Mouse (Mus musculus) gastrocnemius, adult 2 months (tissue): ENCODE data around the gene Ndufa6. TPM values are rescaled to one million over a fixed set of nuclear protein-coding genes. Genes with fewer than 3 reads are reported as not detected.

Source experiments
- DNase-seq: peaks from one replicate; pipeline ENCODE4 v3.0.0; 2022
- H3K27ac ChIP-seq: fragments of 200-600 bp; 2 replicates; pipeline ENCODE4 v1.8.1; 2022; ENCODE audit warnings: mild to moderate bottlenecking
- H3K4me3 ChIP-seq: fragments of 200-600 bp; 2 replicates; pipeline ENCODE4 v1.8.1; 2022; ENCODE audit warnings: mild to moderate bottlenecking, moderate library complexity
- CTCF ChIP-seq: fragments of 200-600 bp; IDR thresholded peaks from 2 replicates; pipeline ENCODE4 v1.8.1; 2022; ENCODE audit warnings: antibody characterized with exemption, mild to moderate bottlenecking, moderate library complexity
- intact Hi-C: fragments of 180-260 bp; cut with DNase I; formaldehyde crosslinking; loops from one replicate; pipeline ENCODE4 v1.15.1; 2025
- total RNA-seq, 2 experiments: library from RNA; stranded (reverse); gene quantifications; 2 replicates each; pipeline ENCODE4 v1.2.3; 2021

The Ndufa6 gene
- total RNA-seq, 2 experiments from 2014 or later, result 464 to 595 TPM

- intact Hi-C loops, result loop anchor here (10.0 kb wide), 2 partner anchors 281 to 491 kb away; partner anchors contain the start of genes Mei1 and Tob2
- TF ChIP-seq CTCF, result no peak
- Histone ChIP-seq H3K4me3 (peak overlapping the region; percentile 75), H3K27ac (peak overlapping the region; percentile 99)
- peak; percentile 98 for DNase-seq
Observed at GRCm38 (mm10) chr15:82345820-82346470, 8.2 kb downstream of the Ndufa6 start.

GRCm38 (mm10) chr15:82344971-82345370 lies 9.2 kb downstream of the Ndufa6 start:
- peak overlapping the region; percentile 24; the same call in 1 of the 2 replicates for H3K27ac ChIP-seq
- no peak for DNase-seq
- intact Hi-C loops, result loop anchor here (5.0 to 10.0 kb wide), 3 partner anchors 198 to 490 kb away; partner anchors contain the start of genes Mei1, Srebf2 and Tob2
- H3K4me3 ChIP-seq, result no peak overlapping the region
- no peak for TF ChIP-seq CTCF

- H3K4me3 ChIP-seq, result no peak overlapping the region
- no peak overlapping the region for H3K27ac ChIP-seq
- intact Hi-C loops, result loop anchor here (5.0 to 10.0 kb wide), 3 partner anchors 196 to 489 kb away; partner anchors contain the start of genes Mei1, Srebf2 and Tob2
- DNase-seq, result no peak
- TF ChIP-seq CTCF, result no peak
Observed at GRCm38 (mm10) chr15:82343368-82344287, 10.5 kb downstream of the Ndufa6 start.

DNA sequence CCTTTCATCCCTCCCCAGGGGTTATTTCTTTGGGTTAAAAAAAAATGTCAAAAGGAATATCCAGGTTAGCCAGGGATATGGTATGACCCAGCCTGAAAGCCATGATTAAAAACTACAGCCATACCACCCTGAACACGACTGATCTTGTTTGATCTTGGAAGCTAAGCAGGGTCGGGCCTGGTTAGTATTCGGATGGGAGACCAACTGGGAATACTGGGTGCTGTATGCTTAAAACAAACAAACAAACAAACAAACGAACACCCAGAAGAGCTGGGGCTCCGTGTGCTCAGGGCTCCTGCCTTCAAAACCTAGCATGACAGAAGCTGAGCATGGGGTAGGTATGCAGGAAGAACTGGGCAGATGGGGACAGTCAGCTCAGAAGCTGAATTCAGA lies 11.6 kb downstream of the Ndufa6 start:
- Histone ChIP-seq H3K4me3 (no peak overlapping the region), H3K27ac (peak overlapping the region; percentile 86)

GRCm38 (mm10) chr15:82341675-82342542 lies 12.2 kb downstream of the Ndufa6 start:
- no peak for TF ChIP-seq CTCF
- no peak for DNase-seq
- intact Hi-C loops, result loop anchor here (5.0 to 10.0 kb wide), 3 partner anchors 195 to 487 kb away; partner anchors contain the start of genes Mei1, Srebf2 and Tob2
- Histone ChIP-seq H3K4me3 (peak overlapping the region; percentile 74), H3K27ac (peak overlapping the region; percentile 86)

More for the DNA sequence above, 11.6 kb downstream of the Ndufa6 start:
- no peak for DNase-seq
- TF ChIP-seq CTCF, result no peak
- intact Hi-C loops, result loop anchor here (5.0 to 10.0 kb wide), 3 partner anchors 195 to 488 kb away; partner anchors contain the start of genes Mei1, Srebf2 and Tob2

GRCm38 (mm10) chr15:82341036-82341501 lies 13.1 kb downstream of the Ndufa6 start:
- Histone ChIP-seq H3K4me3 (peak overlapping the region; percentile 74), H3K27ac (peak overlapping the region; percentile 86)
- peak; percentile 81 for DNase-seq
- no peak for TF ChIP-seq CTCF
- intact Hi-C loops, result loop anchor here (5.0 to 10.0 kb wide), 3 partner anchors 194 to 486 kb away; partner anchors contain the start of genes Mei1, Srebf2 and Tob2

- H3K27ac ChIP-seq, result peak overlapping the region; percentile 86
- no peak for DNase-seq
- no peak for TF ChIP-seq CTCF
- peak overlapping the region; percentile 74 for H3K4me3 ChIP-seq
- intact Hi-C loops, result loop anchor here (5.0 to 10.0 kb wide), 3 partner anchors 193 to 486 kb away; partner anchors contain the start of genes Mei1, Srebf2 and Tob2
Observed at GRCm38 (mm10) chr15:82340414-82341035, 13.6 kb downstream of the Ndufa6 start.

DNA sequence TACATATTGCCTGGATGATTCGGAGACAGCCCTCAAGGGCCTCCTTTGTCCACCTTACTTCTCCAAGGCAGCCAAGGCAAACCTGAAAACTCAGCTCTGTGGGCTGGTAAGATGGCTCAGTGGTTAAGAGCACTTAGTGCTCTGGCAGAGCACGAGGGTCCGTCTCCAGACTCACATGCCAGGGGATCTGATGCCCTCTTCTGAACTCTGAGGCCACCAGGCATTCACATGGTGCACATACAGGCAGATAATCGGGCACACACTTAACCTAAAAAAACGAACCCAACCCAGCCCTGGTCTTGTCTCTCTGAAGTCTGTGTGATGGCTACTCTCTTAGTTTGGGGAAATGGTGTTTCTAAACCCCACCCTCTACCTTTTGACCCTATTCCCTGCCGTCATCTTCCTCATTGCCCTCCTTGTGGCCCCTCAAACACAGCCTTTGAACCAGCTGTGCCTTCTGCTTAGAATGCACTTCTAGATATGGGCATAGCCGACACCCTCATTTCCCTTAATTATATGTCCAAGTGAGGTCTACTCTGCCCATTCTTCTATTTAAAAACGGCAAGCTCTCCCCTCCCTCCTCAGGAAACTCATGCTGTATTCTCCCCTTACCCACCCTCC lies 14.4 kb downstream of the Ndufa6 start:
- intact Hi-C loops, result loop anchor here (5.0 to 10.0 kb wide), 4 partner anchors 78 to 485 kb away; partner anchors contain the start of genes Mei1, Srebf2 and Tob2
- peak overlapping the region; percentile 94; the same call in 1 of the 2 replicates for H3K27ac ChIP-seq
- no peak for DNase-seq
- TF ChIP-seq CTCF, result no peak
- H3K4me3 ChIP-seq, result no peak overlapping the region

DNA sequence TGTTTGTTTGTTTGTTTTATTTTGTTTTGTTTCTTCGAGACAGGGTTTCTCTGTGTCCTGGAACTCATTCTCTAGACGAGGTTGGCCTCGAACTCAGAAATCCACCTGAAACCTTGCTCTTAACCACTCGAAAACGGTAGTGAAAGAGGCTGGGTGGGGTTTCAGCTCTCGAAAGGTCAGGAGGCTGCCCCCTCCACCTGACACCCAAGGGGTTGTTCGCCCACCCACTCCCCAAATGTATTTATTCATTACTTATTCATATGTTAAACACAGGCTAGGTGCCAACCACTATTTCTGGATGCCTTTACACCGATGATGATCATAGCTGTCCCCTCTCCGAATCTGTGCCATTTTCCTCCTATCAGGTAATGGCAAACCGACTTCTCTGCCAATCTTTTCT lies 15.0 kb downstream of the Ndufa6 start:
- Histone ChIP-seq H3K4me3 (peak overlapping the region; percentile 87), H3K27ac (peak overlapping the region; percentile 94)
- no peak for TF ChIP-seq CTCF
- intact Hi-C loops, result loop anchor here (5.0 kb wide), 1 partner anchor 78 kb away; no protein-coding TSS in a partner anchor
- DNase-seq, result no peak

- Histone ChIP-seq H3K4me3 (peak within 1 kb of the TSS; percentile 87), H3K27ac (peak within 1 kb of the TSS; percentile 94)
- peak; percentile 18; the same call in 1 of the 2 replicates for TF ChIP-seq CTCF
- DNase-seq, result peak; percentile 98
- intact Hi-C loops, result loop anchor here (5.0 kb wide), 1 partner anchor 79 kb away; no protein-coding TSS in a partner anchor
Observed at GRCm38 (mm10) chr15:82338593-82339112, 15.5 kb downstream of the Ndufa6 start, which contains the start of the genes Naga, Pheta2 and Smdt1. TSS of gene Naga (minus strand) at chr15:82338925. TSS of gene Pheta2 (plus strand) at chr15:82338942. TSS of gene Smdt1 (plus strand) at chr15:82338959.
